Mouse (Mus musculus) hindbrain, postnatal 0 days (tissue): Measurements from ENCODE around the gene Magi3. TPM values are rescaled to one million over a fixed set of nuclear protein-coding genes. Genes with fewer than 3 reads are reported as not detected.

Experiments
- ATAC-seq: fragments of 200-750 bp; cut with Nextera tagmentation; 2 replicates; pipeline ENCODE4 v1.8.0; 2017; ENCODE audit warnings: mild to moderate bottlenecking, moderate TSS enrichment, moderate library complexity
- DNase-seq: peaks from one replicate; pipeline ENCODE4 v3.0.0-alpha.2; 2015; ENCODE audit warnings: low spot score
- H3K27ac ChIP-seq: fragments of 300-500 bp; sonication (generic); 2 replicates; pipeline ENCODE4 v1.5.1; 2014; ENCODE audit warnings: mild to moderate bottlenecking
- H3K27me3 ChIP-seq: fragments of 300-500 bp; sonication (generic); 2 replicates; pipeline ENCODE4 v1.6.1; 2014; ENCODE audit warnings: low read length, mixed read lengths; ENCODE audit not compliant: insufficient read depth
- H3K36me3 ChIP-seq: fragments of 300-500 bp; sonication (generic); 2 replicates; pipeline ENCODE4 v1.6.1; 2014; ENCODE audit warnings: low read length, mixed read lengths; ENCODE audit not compliant: insufficient read depth
- H3K4me1 ChIP-seq: fragments of 300-500 bp; sonication (generic); 2 replicates; pipeline ENCODE4 v1.6.1; 2014; ENCODE audit warnings: antibody characterized with exemption, low read length, mixed read lengths; ENCODE audit not compliant: insufficient read depth
- H3K4me2 ChIP-seq: fragments of 300-500 bp; sonication (generic); 2 replicates; pipeline ENCODE4 v1.6.1; 2014; ENCODE audit warnings: low read depth, mild to moderate bottlenecking, low read length, moderate library complexity, mixed read lengths
- H3K4me3 ChIP-seq: fragments of 300-500 bp; sonication (generic); 2 replicates; pipeline ENCODE4 v1.5.1; 2014; ENCODE audit warnings: low read length
- H3K9ac ChIP-seq: fragments of 300-500 bp; sonication (generic); replicated peaks from 2 replicates; pipeline ENCODE4 v1.6.1; 2014; ENCODE audit warnings: mild to moderate bottlenecking, low read length, moderate library complexity, mixed read lengths
- H3K9me3 ChIP-seq: fragments of 300-500 bp; sonication (generic); 2 replicates; pipeline ENCODE4 v1.6.1; 2016; ENCODE audit warnings: low read length, mixed read lengths
- CTCF ChIP-seq: IDR thresholded peaks from 2 replicates; pipeline ENCODE4 v1.5.1; 2016; ENCODE audit warnings: antibody characterized with exemption, control low read depth, low read depth
- WGBS: fragments of 180-500 bp; shearing (Covaris S2); extraction: QIAGEN DNeasy Blood & Tissue Kit; methylation state at CpG from one replicate; pipeline ENCODE4 v1.1.7; 2014; 5-methylcytosine and 5-hydroxymethylcytosine counted together
- polyA plus RNA-seq: library from polyadenylated mRNA; unstranded; fragments of >200 nt; fragmentation: Nextera tagmentation; extraction: Ambion mirVana; gene quantifications from 2 replicates; pipeline ENCODE4 v1.2.1, GENCODE M21; 2015
- total RNA-seq: library from RNA; depleted of rRNA; stranded (reverse); fragments of >200 nt; gene quantifications from 2 replicates; pipeline ENCODE4 v1.2.3, GENCODE M21; 2014

The Magi3 gene
- total and polyA plus RNA-seq, 2 experiments from 2014 or later, result 3.2 to 17.3 TPM

GRCm38 (mm10) chr3:104235099-104235498, 14.9 kb upstream of the Magi3 start:
- no peak overlapping the region for H3K4me3 ChIP-seq
- no peaks in the 10 kb centered on the region for H3K9me3 ChIP-seq
- no peak overlapping the region for H3K4me2 ChIP-seq
- no peaks in the 10 kb centered on the region for H3K36me3 ChIP-seq
- H3K27me3 ChIP-seq, result no peaks in the 10 kb centered on the region
- no peak for TF ChIP-seq CTCF
- H3K9ac ChIP-seq, result no peak overlapping the region
- no peaks in the 10 kb centered on the region for H3K4me1 ChIP-seq
- no peak overlapping the region for H3K27ac ChIP-seq
- no peak for ATAC-seq
- no peak for DNase-seq
- WGBS, result 98% methylated on average over 5 of the region's 5 CpGs

GRCm38 (mm10) chr3:104233366-104234312, 13.5 kb upstream of the Magi3 start:
- no peak for DNase-seq
- no peak overlapping the region for H3K4me2 ChIP-seq
- H3K9ac ChIP-seq, result no peak overlapping the region
- no peaks in the 10 kb centered on the region for H3K9me3 ChIP-seq
- H3K27ac ChIP-seq, result no peak overlapping the region
- no peak overlapping the region for H3K4me3 ChIP-seq
- no peaks in the 10 kb centered on the region for H3K36me3 ChIP-seq
- no peaks in the 10 kb centered on the region for H3K27me3 ChIP-seq
- no peak for TF ChIP-seq CTCF
- 66% methylated on average over 7 of the region's 7 CpGs for WGBS
- H3K4me1 ChIP-seq, result no peaks in the 10 kb centered on the region
- no peak for ATAC-seq

GRCm38 (mm10) chr3:104227438-104228111, 7.4 kb upstream of the Magi3 start:
- 24% methylated on average over 5 of the region's 5 CpGs for WGBS
- Histone ChIP-seq H3K27ac (no peak overlapping the region), H3K9me3 (no peaks in the 10 kb centered on the region), H3K4me2 (no peak overlapping the region), H3K4me3 (no peak overlapping the region), H3K36me3 (no peaks in the 10 kb centered on the region), H3K9ac (no peak overlapping the region), H3K4me1 (no peaks in the 10 kb centered on the region), H3K27me3 (no peaks in the 10 kb centered on the region)
- no peak for TF ChIP-seq CTCF
- DNase-seq (no peak), ATAC-seq (no peak)

- DNase-seq (no peak), ATAC-seq (no peak)
- no peak overlapping the region for H3K4me3 ChIP-seq
- no peaks in the 10 kb centered on the region for H3K27me3 ChIP-seq
- no peak for TF ChIP-seq CTCF
- WGBS, result 79% methylated on average over 7 of the region's 7 CpGs
- no peaks in the 10 kb centered on the region for H3K9me3 ChIP-seq
- H3K36me3 ChIP-seq, result no peaks in the 10 kb centered on the region
- no peak overlapping the region for H3K9ac ChIP-seq
- H3K27ac ChIP-seq, result no peak overlapping the region
- no peaks in the 10 kb centered on the region for H3K4me1 ChIP-seq
- H3K4me2 ChIP-seq, result no peak overlapping the region
These were observed 6.6 kb upstream of the Magi3 start for GRCm38 (mm10) chr3:104226731-104227130.

- no peaks in the 10 kb centered on the region for H3K4me1 ChIP-seq
- ATAC-seq, result no peak
- peak overlapping the region; percentile 40; the same call in 1 of the 2 replicates for H3K9ac ChIP-seq
- H3K27me3 ChIP-seq, result no peaks in the 10 kb centered on the region
- no peaks in the 10 kb centered on the region for H3K36me3 ChIP-seq
- H3K9me3 ChIP-seq, result no peaks in the 10 kb centered on the region
- peak overlapping the region; percentile 61 for H3K4me2 ChIP-seq
- peak overlapping the region; percentile 68 for H3K4me3 ChIP-seq
- H3K27ac ChIP-seq, result peak overlapping the region; percentile 41
- TF ChIP-seq CTCF, result no peak
- no peak for DNase-seq
- WGBS, result 11% methylated on average over 11 of the region's 11 CpGs
These were observed 982 bp upstream of the Magi3 start for GRCm38 (mm10) chr3:104221156-104221555.

- Histone ChIP-seq H3K9ac (peak overlapping the region; percentile 84), H3K36me3 (no peaks in the 10 kb centered on the region), H3K4me1 (no peaks in the 10 kb centered on the region), H3K27ac (peak overlapping the region; percentile 93), H3K4me2 (peak overlapping the region; percentile 71), H3K9me3 (no peaks in the 10 kb centered on the region), H3K27me3 (no peaks in the 10 kb centered on the region), H3K4me3 (peak overlapping the region; percentile 68)
- under 1% methylated on average over 70 of the region's 107 CpGs for WGBS
- no peak for TF ChIP-seq CTCF
- DNase-seq (peak; percentile 55), ATAC-seq (no peak; the same call in 1 of the 2 replicates)
These were observed 461 bp downstream of the Magi3 start for GRCm38 (mm10) chr3:104219531-104220294.
